Mouse (Mus musculus): ENCODE measurements around the gene Ermap. TPM values are rescaled to one million over a fixed set of nuclear protein-coding genes. Genes with fewer than 3 reads are reported as not detected.

Gene Ermap
- polyA plus RNA-seq, 1 experiment from 2014 or later, result 6.4 TPM

DNA sequence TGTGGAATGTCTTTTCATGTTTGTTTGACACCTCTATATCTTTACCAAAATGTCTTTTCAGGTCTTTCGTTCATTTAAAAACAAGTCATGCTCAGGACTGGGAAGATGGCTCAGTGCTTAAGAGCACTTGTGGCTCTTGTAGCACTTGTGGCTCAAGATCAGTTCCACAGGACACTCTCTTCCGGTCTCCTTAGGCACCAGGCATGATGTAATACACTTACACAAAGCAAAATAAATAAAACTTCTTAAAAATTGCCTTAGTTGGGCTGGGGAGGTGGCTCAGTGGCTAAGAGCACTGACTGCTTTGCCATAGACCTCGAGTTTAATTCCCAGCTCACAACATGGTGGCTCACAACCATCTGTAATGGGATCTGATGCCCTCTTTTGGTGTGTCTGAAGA, 28.5 kb downstream of the Ermap start:
- Histone ChIP-seq H3K27me3 (ENCODE audit: control insufficient read depth, insufficient read depth, low read length) (no peaks in the 10 kb centered on the region), H3K9ac (ENCODE audit: low read length) (no peak overlapping the region), H3K4me1 (ENCODE audit: control insufficient read depth, insufficient read depth, low read length) (no peaks in the 10 kb centered on the region), H3K9me3 (ENCODE audit: control insufficient read depth, low read length) (no peaks in the 10 kb centered on the region), H3K4me3 (ENCODE audit: low read depth, low read length) (no peak overlapping the region), H3K27ac (ENCODE audit: low read depth, low read length) (no peak overlapping the region), H3K36me3 (ENCODE audit: control insufficient read depth, insufficient read depth, low read length) (no peaks in the 10 kb centered on the region), H3K4me2 (ENCODE audit: low read depth) (no peak overlapping the region)
- DNase-seq (ENCODE audit: low spot score), result no peak
- ATAC-seq (ENCODE audit: insufficient read depth, low FRiP score, low TSS enrichment), result no peak
- 77% methylated on average over 3 of the region's 3 CpGs for WGBS

DNA sequence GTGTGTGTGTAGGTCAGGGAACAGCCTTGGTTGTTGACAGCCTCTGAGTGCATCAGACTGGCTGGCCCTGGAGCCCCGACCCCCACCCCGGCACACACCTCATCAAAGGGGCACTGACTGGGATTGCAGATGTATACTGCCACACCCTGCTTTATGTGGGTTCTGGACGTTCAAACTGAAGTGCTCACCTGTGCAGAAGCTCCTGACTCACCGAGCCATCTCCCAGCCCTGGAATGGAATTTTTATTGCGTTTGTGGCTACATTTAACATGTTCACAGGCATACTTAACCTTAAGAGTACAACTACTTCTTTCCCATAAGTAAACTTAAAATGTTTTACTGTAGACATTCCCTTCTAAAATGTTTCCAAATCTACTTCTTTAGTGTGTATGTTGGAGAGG, 31.9 kb downstream of the Ermap start:
- DNase-seq (ENCODE audit: low spot score) (no peak), ATAC-seq (ENCODE audit: insufficient read depth, low FRiP score, low TSS enrichment) (no peak)
- no peaks in the 10 kb centered on the region for H3K27me3 ChIP-seq (ENCODE audit: control insufficient read depth, insufficient read depth, low read length)
- no peaks in the 10 kb centered on the region for H3K36me3 ChIP-seq (ENCODE audit: control insufficient read depth, insufficient read depth, low read length)
- no peaks in the 10 kb centered on the region for H3K4me1 ChIP-seq (ENCODE audit: control insufficient read depth, insufficient read depth, low read length)
- H3K4me3 ChIP-seq (ENCODE audit: low read depth, low read length), result no peak overlapping the region
- no peak overlapping the region for H3K9ac ChIP-seq (ENCODE audit: low read length)
- H3K4me2 ChIP-seq (ENCODE audit: low read depth), result no peak overlapping the region
- H3K9me3 ChIP-seq (ENCODE audit: control insufficient read depth, low read length), result no peaks in the 10 kb centered on the region
- WGBS, result 84% methylated on average over 5 of the region's 5 CpGs
- no peak overlapping the region for H3K27ac ChIP-seq (ENCODE audit: low read depth, low read length)

DNA sequence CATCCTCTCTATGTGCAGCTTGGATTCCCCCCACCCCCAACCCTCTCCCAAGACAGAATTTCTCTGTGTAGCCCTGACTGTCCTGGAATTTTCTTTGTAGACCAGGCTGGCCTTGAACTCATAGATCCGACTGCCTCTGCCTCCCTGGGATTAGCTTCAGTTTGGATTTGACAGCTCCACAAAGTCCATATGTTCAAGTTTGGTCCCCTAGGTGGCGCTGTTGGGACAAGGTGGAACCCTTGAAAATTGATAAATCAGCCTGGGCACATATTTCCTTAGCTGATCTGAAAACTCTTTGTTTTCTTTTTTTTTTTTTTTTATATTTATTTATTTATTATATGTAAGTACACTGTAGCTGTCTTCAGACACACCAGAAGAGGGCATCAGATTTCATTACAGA, 32.6 kb downstream of the Ermap start:
- Histone ChIP-seq H3K9ac (ENCODE audit: low read length) (no peak overlapping the region), H3K36me3 (ENCODE audit: control insufficient read depth, insufficient read depth, low read length) (no peaks in the 10 kb centered on the region), H3K27me3 (ENCODE audit: control insufficient read depth, insufficient read depth, low read length) (no peaks in the 10 kb centered on the region), H3K4me1 (ENCODE audit: control insufficient read depth, insufficient read depth, low read length) (no peaks in the 10 kb centered on the region), H3K9me3 (ENCODE audit: control insufficient read depth, low read length) (no peaks in the 10 kb centered on the region), H3K4me2 (ENCODE audit: low read depth) (no peak overlapping the region), H3K4me3 (ENCODE audit: low read depth, low read length) (no peak overlapping the region), H3K27ac (ENCODE audit: low read depth, low read length) (no peak overlapping the region)
- 45% methylated on average over 2 of the region's 2 CpGs for WGBS
- ATAC-seq (ENCODE audit: insufficient read depth, low FRiP score, low TSS enrichment) (no peak), DNase-seq (ENCODE audit: low spot score) (peak; percentile 58)

DNA sequence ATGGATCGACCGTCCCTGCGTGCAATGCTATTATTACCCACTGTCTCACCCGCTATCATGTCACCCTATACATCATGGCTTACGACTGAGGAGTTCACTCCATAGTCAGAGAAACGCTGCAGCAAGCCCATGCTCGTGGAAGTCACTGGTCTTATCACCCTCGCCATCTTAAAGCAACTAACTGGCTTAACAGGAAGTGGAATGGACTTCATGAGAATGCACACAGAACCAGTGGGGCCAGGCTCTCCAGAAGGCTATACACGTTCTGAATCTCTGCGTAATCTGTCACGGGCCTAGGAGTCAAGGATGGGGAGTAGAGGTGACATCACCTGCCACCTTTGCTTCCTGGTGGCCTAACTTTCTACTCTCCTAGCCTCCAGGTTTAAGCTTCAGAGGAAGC, 41.1 kb downstream of the Ermap start:
- no peaks in the 10 kb centered on the region for H3K27me3 ChIP-seq (ENCODE audit: control insufficient read depth, insufficient read depth, low read length)
- WGBS, result 93% methylated on average over 11 of the region's 11 CpGs

DNA sequence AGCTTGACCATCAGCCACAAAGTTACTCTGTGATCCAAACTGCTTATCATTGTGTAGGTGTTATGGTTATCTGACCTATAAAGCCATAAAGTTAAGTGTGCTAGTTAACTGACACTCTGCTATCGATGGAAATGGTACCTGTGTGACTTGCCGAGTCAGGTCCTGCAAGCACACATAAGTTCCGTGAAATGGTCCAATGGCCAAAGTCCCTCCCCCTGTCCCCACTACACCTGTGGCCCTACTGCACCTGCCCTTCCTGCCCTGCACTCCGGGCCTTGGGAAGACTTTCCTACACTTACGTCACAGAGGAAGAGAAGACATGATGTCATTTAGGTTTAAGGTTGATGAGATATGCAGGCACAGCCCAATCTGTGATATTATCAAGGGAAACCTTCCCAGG, 42.5 kb downstream of the Ermap start:
- ATAC-seq (ENCODE audit: insufficient read depth, low FRiP score, low TSS enrichment) (no peak), DNase-seq (ENCODE audit: low spot score) (no peak)
- Histone ChIP-seq H3K4me2 (ENCODE audit: low read depth) (no peak overlapping the region), H3K9ac (ENCODE audit: low read length) (no peak overlapping the region), H3K27me3 (ENCODE audit: control insufficient read depth, insufficient read depth, low read length) (no peaks in the 10 kb centered on the region), H3K27ac (ENCODE audit: low read depth, low read length) (no peak overlapping the region), H3K9me3 (ENCODE audit: control insufficient read depth, low read length) (no peaks in the 10 kb centered on the region), H3K4me3 (ENCODE audit: low read depth, low read length) (no peak overlapping the region), H3K36me3 (ENCODE audit: control insufficient read depth, insufficient read depth, low read length) (no peaks in the 10 kb centered on the region), H3K4me1 (ENCODE audit: control insufficient read depth, insufficient read depth, low read length) (no peaks in the 10 kb centered on the region)
- 91% methylated on average over 5 of the region's 5 CpGs for WGBS

More for the DNA sequence above, 41.1 kb downstream of the Ermap start:
- H3K36me3 ChIP-seq (ENCODE audit: control insufficient read depth, insufficient read depth, low read length), result no peaks in the 10 kb centered on the region
- H3K27ac ChIP-seq (ENCODE audit: low read depth, low read length), result no peak overlapping the region
- no peak for DNase-seq (ENCODE audit: low spot score)
- H3K9ac ChIP-seq (ENCODE audit: low read length), result no peak overlapping the region
- no peaks in the 10 kb centered on the region for H3K4me1 ChIP-seq (ENCODE audit: control insufficient read depth, insufficient read depth, low read length)
- H3K4me3 ChIP-seq (ENCODE audit: low read depth, low read length), result no peak overlapping the region
- H3K4me2 ChIP-seq (ENCODE audit: low read depth), result no peak overlapping the region
- ATAC-seq (ENCODE audit: insufficient read depth, low FRiP score, low TSS enrichment), result no peak
- no peaks in the 10 kb centered on the region for H3K9me3 ChIP-seq (ENCODE audit: control insufficient read depth, low read length)

DNA sequence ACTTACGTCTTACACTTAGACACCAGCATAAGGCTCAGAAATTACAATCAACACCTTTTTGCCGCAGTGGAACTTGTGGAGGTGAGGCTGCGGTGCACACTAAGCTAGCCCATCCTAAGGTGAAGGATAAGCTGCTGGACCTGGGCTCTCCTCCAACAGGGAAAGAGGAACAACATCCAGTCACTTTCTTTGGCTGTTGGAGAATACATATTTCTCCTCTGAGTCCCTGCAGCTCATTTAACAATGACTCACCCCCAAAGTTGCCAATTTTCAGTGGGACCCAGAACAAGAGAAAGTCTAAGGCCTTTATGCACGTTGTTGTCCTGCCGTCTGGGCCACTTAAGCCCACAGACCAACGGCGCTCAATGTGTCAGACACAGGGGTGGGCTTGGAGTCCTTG, 43.0 kb downstream of the Ermap start:
- Histone ChIP-seq H3K36me3 (ENCODE audit: control insufficient read depth, insufficient read depth, low read length) (no peaks in the 10 kb centered on the region), H3K9me3 (ENCODE audit: control insufficient read depth, low read length) (no peaks in the 10 kb centered on the region), H3K4me2 (ENCODE audit: low read depth) (no peak overlapping the region), H3K27ac (ENCODE audit: low read depth, low read length) (no peak overlapping the region), H3K27me3 (ENCODE audit: control insufficient read depth, insufficient read depth, low read length) (no peaks in the 10 kb centered on the region), H3K4me1 (ENCODE audit: control insufficient read depth, insufficient read depth, low read length) (no peaks in the 10 kb centered on the region), H3K9ac (ENCODE audit: low read length) (no peak overlapping the region), H3K4me3 (ENCODE audit: low read depth, low read length) (no peak overlapping the region)
- 90% methylated on average over 7 of the region's 7 CpGs for WGBS
- no peak for DNase-seq (ENCODE audit: low spot score)
- no peak for ATAC-seq (ENCODE audit: insufficient read depth, low FRiP score, low TSS enrichment)

DNA sequence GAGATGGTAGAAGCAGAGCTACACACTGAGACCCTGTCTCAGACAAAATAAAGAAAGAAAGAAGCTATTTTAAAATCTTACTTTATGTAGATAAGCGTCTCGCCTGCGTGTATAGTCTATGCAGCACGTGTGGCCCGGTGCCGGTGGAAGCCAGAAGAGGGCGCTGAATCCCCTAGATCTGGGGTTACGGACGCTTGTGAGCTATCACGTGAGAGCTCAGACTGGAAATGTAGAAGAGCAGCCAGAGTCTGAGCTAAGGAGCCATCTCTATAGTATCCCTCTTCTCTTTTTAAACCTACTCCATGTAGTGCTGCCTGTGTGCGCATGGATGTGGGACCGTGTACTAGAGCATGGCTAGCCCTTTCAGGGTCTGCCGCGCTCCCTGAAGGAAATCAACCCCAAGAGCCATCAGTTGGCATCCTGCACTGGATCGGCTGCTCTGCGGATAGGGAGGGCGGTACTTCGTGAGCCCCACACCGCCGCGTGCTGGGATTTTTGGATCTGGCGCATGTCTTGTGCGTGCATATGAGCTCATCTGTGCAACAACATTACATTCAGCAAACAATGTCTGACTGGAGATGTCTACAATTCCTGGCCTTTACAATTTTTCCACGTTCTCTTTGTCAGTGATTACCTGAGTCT, 47.5 kb downstream of the Ermap start:
- no peak overlapping the region for H3K4me3 ChIP-seq (ENCODE audit: low read depth, low read length)
- ATAC-seq (ENCODE audit: insufficient read depth, low FRiP score, low TSS enrichment), result peak; percentile 60; the same call in 1 of the 2 replicates
- 0 out of 2 replicates have a peak, but pooled peaks cover 2% of the 10 kb centered on the region for H3K4me1 ChIP-seq (ENCODE audit: control insufficient read depth, insufficient read depth, low read length)
- DNase-seq (ENCODE audit: low spot score), result peak; percentile 78
- WGBS, result 26% methylated on average over 24 of the region's 24 CpGs
- H3K27ac ChIP-seq (ENCODE audit: low read depth, low read length), result no peak overlapping the region
- peak overlapping the region; percentile 40 for H3K4me2 ChIP-seq (ENCODE audit: low read depth)
- H3K36me3 ChIP-seq (ENCODE audit: control insufficient read depth, insufficient read depth, low read length), result no peaks in the 10 kb centered on the region
- H3K27me3 ChIP-seq (ENCODE audit: control insufficient read depth, insufficient read depth, low read length), result no peaks in the 10 kb centered on the region
- 0 out of 2 replicates have a peak overlapping the region, but pooled peaks have one; percentile 23 for H3K9ac ChIP-seq (ENCODE audit: low read length)
- H3K9me3 ChIP-seq (ENCODE audit: control insufficient read depth, low read length), result no peaks in the 10 kb centered on the region

DNA sequence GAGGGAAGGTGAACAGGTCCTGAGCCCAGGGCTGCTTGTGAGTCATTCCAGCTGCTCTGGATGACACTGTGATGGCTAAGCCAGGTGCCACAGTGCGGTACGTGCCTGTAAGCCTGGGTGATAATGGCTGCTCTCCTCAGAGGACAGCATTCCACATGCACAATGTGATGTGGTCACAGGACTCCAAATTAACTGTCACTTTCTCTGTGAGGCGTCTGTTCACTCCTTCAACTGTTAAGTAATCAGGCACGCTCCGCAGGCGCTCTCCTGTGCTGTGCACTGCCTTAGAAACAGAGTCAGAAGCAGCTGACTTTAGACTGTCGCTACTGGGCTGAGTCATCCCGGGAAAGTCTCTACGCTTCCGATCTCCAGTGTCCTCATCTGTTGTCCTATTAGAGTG, 48.6 kb downstream of the Ermap start:
- Histone ChIP-seq H3K27me3 (ENCODE audit: control insufficient read depth, insufficient read depth, low read length) (no peaks in the 10 kb centered on the region), H3K4me2 (ENCODE audit: low read depth) (no peak overlapping the region), H3K4me1 (ENCODE audit: control insufficient read depth, insufficient read depth, low read length) (0 out of 2 replicates have a peak, but pooled peaks cover 2% of the 10 kb centered on the region), H3K9ac (ENCODE audit: low read length) (no peak overlapping the region), H3K9me3 (ENCODE audit: control insufficient read depth, low read length) (no peaks in the 10 kb centered on the region), H3K36me3 (ENCODE audit: control insufficient read depth, insufficient read depth, low read length) (peaks cover 4% of the 10 kb centered on the region), H3K4me3 (ENCODE audit: low read depth, low read length) (no peak overlapping the region), H3K27ac (ENCODE audit: low read depth, low read length) (no peak overlapping the region)
- no peak for DNase-seq (ENCODE audit: low spot score)
- 59% methylated on average over 10 of the region's 10 CpGs for WGBS
- no peak for ATAC-seq (ENCODE audit: insufficient read depth, low FRiP score, low TSS enrichment)

DNA sequence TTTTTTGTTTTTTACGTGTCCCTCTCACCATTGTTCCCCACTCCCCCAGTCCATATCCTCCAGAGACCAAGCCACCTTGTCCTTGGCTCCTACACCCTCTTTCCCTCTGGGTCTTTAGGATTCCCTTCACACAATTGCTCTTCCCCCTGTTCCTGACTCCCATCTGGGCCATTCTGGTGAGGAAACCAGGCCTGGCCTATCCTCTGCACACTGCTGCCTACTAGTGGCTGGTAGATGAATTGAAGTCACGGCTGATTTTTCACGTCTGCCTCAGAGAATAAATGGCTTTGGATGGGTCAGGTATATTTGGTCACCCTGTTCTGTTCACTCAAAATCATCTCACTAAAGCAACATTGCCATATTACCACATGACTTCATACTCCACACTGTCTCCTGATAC, 49.7 kb downstream of the Ermap start:
- 0 out of 2 replicates have a peak, but pooled peaks cover 2% of the 10 kb centered on the region for H3K4me1 ChIP-seq (ENCODE audit: control insufficient read depth, insufficient read depth, low read length)
- ATAC-seq (ENCODE audit: insufficient read depth, low FRiP score, low TSS enrichment) (no peak), DNase-seq (ENCODE audit: low spot score) (no peak)
- no peaks in the 10 kb centered on the region for H3K9me3 ChIP-seq (ENCODE audit: control insufficient read depth, low read length)
- WGBS, result 47% methylated on average over 3 of the region's 3 CpGs
- H3K27ac ChIP-seq (ENCODE audit: low read depth, low read length), result no peak overlapping the region
- H3K4me3 ChIP-seq (ENCODE audit: low read depth, low read length), result no peak overlapping the region
- H3K27me3 ChIP-seq (ENCODE audit: control insufficient read depth, insufficient read depth, low read length), result no peaks in the 10 kb centered on the region
- H3K36me3 ChIP-seq (ENCODE audit: control insufficient read depth, insufficient read depth, low read length), result peaks cover 12% of the 10 kb centered on the region
- no peak overlapping the region for H3K4me2 ChIP-seq (ENCODE audit: low read depth)
- H3K9ac ChIP-seq (ENCODE audit: low read length), result no peak overlapping the region
